Mouse (Mus musculus): ENCODE data around the gene Smyd2.

Smyd2 gene

GRCm38 (mm10) chr1:189916422-189917125 is 5.6 kb downstream of the Smyd2 start:
- DNase-seq, result no peak

DNA sequence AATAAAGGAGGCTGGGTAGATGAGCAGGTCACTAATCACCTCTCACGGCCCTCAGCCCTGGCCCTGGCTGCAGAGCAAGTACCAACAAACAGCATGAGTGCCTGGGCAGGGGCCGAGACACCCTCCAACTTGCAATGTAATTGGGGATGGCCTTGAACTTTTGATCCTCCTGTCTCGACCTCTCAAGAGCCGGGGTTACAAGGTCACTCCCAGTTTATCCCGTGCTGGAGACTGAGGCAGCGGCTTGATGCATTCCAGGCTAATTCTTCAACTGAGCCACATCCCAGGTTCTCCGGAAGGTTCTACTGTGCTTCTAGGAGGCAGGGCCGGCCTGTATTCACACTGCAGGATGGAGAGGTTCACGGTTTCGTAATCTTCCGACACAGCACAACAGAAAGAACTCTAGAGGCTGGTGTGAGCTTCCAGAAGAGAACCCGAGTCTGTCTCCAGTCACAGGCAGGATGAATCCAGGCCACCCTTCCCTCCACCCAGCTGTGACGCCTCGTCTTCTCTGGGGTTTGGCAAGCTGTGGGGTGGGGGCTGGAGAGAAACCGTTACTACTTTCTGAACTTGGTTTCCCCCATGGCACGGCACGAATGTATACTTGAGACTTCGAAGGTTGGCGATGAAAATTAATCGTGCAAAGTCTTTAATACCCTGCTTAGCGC is 8.9 kb downstream of the Smyd2 start:
- DNase-seq, result no peak

DNA sequence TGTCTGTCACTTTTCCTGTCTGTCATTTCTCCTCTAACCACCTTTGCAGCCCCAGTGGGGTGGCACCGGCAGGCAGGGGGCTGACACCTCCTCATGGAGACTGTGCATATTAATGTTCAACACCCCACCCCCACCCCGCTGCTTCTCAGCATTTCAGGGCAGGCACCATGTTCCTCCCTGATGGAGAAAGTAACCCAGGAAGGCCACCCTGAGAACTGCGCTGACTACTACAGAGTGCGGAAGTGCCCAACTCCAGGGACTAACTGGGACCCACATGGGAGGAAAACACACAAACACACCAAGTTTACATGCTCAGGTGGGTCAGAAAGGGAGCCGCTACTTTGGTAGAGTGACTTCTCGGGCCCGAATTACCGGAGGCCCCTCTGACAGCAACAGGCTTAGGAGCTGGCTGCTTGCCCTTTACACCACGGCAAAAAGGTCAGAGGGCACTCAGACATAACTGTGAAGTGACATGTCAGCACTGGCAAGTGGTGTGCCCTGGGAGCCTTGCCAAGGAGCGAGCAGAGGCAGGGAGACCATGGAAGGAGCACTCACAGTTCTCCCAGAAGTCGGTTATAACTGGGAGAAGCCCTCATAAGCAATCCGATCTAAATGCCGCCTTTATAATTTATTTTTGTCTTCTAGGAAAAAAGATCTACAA is 11.3 kb downstream of the Smyd2 start:
- no peak for DNase-seq

GRCm38 (mm10) chr1:189903169-189903568 is 19.0 kb downstream of the Smyd2 start:
- DNase-seq, result no peak

DNA sequence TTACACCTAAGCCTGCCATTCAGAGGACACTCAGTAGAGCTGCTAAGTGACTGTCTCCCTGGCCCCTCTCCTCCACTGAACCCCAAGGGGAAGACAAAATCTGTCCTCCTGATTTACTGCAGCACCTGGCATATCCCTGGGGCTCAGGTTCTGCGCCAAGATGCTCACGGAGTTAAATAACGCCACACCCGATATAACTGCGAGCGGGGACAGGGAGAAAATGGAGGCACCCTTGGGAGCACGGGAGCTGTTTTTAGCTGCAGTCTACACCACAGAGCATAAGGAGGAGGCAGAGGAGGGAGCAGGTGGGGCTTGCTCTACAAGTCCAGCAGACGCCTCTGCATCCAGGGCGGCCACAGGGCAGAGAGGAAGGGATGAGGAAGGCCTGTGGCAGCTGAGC is 19.8 kb downstream of the Smyd2 start:
- no peak for DNase-seq

DNA sequence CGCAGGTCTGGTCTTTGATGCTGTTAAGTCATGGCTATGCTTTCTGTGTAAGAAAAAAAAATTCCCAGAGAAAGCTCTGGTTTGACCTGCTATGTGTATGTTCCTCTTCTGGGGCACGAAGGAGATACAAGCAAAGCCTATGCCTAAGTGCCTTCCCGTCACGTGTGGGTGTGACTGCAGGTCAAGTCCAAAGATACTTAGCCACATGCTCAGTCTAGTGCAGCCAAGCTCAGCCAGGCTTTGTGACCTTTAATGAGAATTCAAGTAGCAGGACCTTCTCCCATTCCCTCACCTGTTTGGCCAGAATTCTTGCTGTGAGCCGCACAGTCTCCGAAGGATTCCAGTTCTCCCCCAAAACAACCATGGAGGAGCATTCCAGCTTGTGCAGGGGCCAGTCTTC is 22.6 kb downstream of the Smyd2 start:
- DNase-seq, result no peak

- no peak for DNase-seq
Measured at GRCm38 (mm10) chr1:189898708-189899107, 23.5 kb downstream of the Smyd2 start.

DNA sequence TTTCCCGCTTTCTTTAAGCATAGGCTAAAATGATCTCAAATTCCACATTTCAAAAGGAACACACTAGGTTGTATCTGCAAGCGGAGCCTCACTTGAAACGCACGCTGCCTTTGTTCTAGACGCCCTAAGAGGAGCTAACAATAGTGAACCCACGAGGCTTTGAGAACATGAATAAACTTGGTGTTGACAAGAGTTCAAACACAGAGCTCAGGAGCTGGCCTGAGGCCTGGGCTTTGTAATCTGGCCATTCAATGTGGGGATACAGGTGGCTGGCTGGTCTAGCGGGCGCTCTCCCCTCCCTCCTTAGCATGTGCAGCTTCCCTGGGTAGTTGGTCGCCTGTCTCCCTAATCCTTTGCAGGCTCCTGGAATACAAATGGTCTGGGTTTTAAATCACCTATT is 24.3 kb downstream of the Smyd2 start:
- DNase-seq, result no peak

DNA sequence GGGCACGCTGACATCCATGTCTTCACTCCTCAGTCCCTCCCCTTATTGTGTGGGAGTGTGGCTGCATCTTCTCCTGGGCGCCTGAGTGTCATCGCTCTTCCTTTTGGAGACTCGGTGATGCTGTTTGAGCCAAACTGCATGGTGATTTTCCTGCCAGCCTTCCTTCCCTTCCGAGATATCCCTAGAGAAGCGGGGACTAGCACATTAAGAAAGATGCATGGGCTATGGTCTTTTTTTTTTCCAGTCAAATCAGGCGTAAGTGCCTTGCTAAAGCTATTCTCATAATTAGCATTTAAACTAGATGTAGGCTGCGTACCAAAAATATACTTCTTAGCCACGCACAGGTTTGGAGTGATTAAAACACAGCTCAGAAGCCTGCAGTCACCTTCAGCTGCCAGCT is 28.0 kb downstream of the Smyd2 start:
- no peak for DNase-seq

- no peak for DNase-seq
Measured at GRCm38 (mm10) chr1:189888749-189889148, 33.4 kb downstream of the Smyd2 start.

GRCm38 (mm10) chr1:189887518-189887917 is 34.6 kb downstream of the Smyd2 start:
- peak; percentile 68 for DNase-seq

- DNase-seq, result peak; percentile 52
Measured at GRCm38 (mm10) chr1:189885975-189886374, 36.2 kb downstream of the Smyd2 start.

GRCm38 (mm10) chr1:189884951-189885350 is 37.2 kb downstream of the Smyd2 start:
- no peak for DNase-seq

- DNase-seq, result peak; percentile 69
Measured at GRCm38 (mm10) chr1:189883531-189884170, 38.5 kb downstream of the Smyd2 start.

DNA sequence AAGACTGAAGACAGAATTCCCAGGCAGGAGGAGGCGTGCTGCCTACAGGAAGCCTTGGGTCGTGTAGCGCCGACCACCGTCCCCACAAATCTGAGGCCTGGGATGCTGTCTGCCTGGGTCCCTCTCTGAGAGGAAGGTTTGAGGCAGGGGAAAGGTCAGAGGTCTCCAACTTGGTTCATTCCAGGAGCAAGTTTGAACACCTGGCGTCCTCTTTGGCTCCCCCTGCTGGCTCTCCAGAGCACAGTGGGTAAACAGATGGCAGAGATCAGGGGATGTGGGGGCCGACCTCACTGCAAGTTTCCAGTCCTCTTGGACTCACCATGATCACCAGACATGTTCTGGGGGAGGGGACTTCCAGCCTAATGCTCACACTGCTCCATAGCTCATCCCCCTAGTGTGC is 39.3 kb downstream of the Smyd2 start:
- peak; percentile 57 for DNase-seq

GRCm38 (mm10) chr1:189880745-189881144 is 41.4 kb downstream of the Smyd2 start:
- no peak for DNase-seq

DNA sequence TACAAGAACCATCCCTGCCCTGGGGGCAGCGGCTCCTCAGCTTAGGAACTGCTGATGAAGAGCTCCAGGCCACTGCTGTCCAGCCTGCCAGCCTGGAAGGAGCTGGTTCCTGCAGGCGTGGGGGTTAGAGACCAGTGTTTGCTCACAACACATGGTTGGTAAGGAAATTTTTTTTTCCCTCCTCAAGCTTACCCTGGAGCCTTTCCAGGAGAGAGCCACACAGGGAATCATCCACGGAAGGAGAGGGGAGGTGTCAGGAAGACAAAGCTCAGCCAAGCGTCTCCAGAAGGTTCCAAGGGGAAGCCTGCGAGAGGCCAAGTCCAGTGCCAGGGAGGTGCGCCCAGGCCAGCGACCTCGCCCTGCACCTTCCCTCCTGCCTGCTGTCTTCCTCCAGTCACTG is 42.2 kb downstream of the Smyd2 start:
- no peak for DNase-seq

DNA sequence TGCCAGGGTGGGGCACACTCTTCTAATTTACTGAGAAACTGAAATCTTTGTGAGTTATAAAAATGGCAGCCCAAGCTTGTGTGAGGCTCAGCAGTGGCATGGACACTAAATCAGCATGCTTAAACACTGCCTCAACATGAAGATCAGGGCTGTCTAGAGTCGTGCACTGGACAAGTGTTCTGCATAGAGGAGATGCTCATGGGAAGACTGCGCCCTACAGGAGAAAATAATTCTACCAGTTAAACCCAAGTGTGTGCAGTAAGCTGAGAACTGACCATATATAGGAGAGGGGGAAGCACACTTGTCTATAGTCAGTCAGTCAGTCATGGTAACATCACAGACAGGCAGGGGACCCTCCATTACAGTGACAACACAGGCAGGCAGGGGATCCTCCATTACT is 43.0 kb downstream of the Smyd2 start:
- DNase-seq, result no peak

GRCm38 (mm10) chr1:189876162-189876561 is 46.0 kb downstream of the Smyd2 start:
- DNase-seq, result no peak

GRCm38 (mm10) chr1:189875439-189875861 is 46.7 kb downstream of the Smyd2 start:
- no peak for DNase-seq

GRCm38 (mm10) chr1:189873591-189873990 is 48.6 kb downstream of the Smyd2 start:
- DNase-seq, result no peak

- DNase-seq, result no peak
Measured at GRCm38 (mm10) chr1:189872050-189872449, 50.1 kb downstream of the Smyd2 start.

DNA sequence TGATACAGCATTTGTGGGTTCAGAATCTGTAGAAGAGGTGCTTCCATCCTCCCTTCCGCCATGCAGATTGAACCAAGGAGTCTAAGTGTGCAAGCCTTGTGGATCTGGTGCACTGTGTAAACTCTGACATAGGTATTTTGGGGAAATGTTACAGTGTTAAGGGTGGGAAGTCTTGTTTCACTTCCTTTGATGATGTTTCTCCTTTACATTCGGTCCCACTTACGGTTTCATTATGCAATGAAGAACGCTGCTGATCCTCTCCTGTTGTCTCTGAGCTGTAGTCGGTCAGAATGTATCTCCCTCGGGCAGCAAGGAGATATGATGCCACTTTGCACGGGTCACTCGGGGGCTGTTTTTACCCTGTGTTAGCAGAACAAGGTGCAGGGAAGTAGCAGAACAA is 50.5 kb downstream of the Smyd2 start:
- DNase-seq, result no peak

DNA sequence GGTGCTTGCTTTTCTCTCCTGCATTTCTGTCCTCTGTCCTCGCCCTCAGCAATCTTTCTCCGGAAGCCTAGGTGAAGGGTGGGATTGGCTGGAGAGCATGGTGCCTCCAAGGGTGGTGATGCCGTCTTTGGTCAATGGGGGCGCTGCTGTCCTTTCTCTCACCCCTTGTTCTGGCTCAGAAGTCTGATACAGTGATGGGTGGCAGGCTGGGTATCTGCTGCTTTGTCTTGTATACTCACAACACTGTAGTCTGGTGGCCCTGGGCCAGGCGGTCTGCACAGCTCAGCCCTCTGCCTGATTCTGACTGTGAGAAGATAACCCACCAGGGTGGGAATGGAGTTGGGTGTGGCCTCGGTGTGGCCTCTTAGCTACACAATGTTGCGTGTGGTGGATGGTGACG is 51.6 kb downstream of the Smyd2 start:
- peak; percentile 50 for DNase-seq

Data from liver (tissue).